Mouse (Mus musculus): ENCODE data around the gene Otof. TPM values are rescaled to one million over a fixed set of nuclear protein-coding genes. Genes with fewer than 3 reads are reported as not detected.

Gene Otof
- total RNA-seq, 2 experiments from 2014 or later: 0.35 to 0.36 TPM

- DNase-seq: peak; percentile 66
Observed at GRCm38 (mm10) chr5:30423572-30424244, 38.0 kb downstream of the Otof start.

GRCm38 (mm10) chr5:30423121-30423520 lies 38.6 kb downstream of the Otof start:
- DNase-seq: no peak

DNA sequence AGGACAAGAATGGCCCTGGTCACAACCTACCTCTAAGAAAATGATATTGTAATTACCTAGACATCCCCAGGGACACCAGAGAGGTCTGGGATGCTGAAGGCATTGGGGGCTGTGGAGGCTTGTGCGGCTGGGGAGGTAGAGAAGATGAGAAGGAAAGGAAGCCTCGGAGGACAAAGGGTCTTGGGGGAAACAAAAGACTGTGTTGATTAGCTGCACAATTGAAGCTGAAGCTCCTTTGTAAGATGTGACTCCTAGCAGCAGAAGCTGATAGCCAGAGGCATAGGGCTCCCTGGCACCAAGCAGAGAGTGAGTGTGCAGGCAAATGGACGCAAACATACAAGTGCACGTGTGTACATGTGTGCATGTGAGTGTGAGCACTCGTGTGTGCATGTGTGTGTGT lies 45.1 kb downstream of the Otof start:
- no peak for DNase-seq

DNA sequence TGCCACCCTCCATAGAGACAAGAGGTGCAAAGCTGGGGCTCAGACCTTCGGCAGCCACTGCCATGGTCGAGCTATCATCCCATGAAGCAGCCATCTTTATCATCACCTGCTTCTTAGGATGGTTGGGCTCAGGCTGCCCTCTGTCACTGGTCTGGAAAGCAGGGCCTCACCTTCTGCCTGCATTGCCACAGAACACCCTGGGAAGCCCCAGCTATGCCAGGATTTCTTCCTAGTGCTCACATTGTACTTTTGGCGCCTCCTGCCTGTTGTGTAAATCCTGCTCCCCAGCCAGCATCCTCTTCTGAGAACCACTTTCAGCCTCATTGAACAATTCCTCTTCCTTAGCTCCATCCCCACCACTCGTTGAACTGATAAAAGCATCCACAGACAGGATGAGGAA lies 45.9 kb downstream of the Otof start:
- no peak for DNase-seq

DNA sequence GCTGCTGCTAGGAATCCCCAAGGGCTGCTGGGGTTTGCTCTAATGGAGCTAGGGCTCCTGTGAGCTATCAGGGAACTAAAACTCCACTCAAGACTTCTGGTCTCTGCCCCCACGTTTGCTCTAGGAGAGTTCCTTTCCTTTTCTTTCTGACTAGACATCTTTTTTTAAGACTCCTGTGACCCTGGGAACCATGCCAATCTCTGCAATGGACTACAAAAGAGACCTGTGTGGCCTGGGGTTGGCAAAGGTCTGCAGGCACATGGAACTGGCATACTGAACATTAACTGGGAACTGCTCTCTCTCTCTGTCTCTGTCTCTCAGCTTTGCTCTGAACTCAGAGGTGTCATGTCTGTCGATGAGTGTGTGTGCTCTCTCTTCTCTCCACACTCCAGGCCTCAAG lies 46.4 kb downstream of the Otof start:
- DNase-seq: no peak

DNA sequence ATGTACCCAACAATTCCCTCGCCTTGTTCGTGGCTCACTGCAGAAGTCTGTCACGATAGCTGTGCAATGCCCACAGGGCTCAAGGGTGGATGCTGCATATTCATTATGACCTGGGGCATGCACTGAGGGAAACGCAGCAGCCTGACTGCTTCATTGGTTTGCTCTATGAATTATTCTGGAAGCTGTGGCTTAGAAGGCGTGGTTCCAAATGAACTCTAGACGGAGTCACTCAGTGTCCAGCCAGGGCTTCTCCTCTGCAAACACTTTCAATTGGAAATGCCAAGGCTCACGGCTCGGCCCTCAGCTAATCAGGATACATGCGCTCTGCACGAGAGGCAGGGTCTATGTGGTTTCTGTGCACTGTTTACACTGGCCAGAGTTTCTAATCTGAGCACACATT lies 50.2 kb downstream of the Otof start:
- no peak for DNase-seq

- DNase-seq: no peak
Observed at GRCm38 (mm10) chr5:30406876-30407275, 54.9 kb downstream of the Otof start.

- DNase-seq: no peak
Observed at GRCm38 (mm10) chr5:30401165-30401564, 60.6 kb downstream of the Otof start.

DNA sequence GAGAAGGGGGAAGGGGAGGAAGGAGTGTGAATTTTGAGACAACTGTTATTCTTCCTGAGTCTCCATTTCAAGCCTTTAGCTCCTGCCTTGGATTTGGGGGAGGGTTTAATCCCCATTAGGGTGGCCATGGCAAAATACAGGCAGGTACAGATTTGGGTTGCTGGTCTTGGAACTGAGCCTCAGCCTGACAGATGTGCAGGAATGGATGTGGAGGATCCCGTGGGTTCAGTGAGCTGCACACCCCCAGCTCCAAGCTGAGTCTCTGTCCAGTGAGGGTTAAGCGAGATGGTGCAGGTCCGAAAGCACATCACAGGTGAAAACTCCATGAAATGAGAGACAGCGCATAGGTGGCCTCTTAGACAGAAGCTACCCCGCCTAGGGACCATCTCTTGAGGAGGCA lies 61.2 kb downstream of the Otof start:
- DNase-seq: no peak

GRCm38 (mm10) chr5:30391473-30391872 lies 70.3 kb downstream of the Otof start:
- peak; percentile 80 for DNase-seq

DNA sequence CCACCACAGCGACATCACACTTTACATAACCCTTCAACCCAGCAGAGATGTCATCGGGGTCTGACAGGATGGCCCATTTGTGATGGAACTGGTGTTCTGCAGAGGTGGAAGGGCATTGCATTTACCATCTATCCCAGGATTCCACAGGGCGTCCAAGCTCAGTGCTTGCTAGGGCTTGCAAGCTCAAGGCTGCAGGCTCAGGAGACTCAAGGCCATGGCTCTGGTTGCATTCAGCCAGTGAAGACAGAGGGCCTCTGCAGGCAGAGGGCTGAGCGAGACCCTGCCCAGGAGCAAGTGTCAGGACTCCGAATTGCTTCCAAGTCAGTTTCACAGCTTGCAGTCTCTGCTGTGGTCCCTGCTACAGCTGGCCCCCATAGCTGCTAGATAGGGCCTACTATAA lies 71.9 kb downstream of the Otof start:
- DNase-seq: no peak

DNA sequence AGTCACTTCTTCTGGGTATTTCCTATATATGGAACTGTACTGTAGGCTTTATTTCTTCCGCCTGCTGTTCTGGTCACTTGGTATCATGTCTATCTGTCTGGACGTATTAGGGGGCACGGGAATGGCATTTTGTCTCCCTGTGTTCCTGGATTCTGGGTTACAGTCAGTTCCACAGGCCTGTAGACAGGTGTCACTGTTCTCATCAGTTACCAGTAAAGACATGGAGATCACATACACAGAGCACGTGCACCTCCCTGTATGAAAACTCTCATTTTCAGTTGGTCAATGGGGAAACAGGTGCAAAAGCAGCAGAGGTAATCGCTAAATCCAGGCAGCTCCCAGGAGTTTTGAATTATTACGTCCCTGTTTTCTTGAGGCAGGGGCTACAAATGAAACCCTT lies 74.0 kb downstream of the Otof start:
- DNase-seq: no peak

DNA sequence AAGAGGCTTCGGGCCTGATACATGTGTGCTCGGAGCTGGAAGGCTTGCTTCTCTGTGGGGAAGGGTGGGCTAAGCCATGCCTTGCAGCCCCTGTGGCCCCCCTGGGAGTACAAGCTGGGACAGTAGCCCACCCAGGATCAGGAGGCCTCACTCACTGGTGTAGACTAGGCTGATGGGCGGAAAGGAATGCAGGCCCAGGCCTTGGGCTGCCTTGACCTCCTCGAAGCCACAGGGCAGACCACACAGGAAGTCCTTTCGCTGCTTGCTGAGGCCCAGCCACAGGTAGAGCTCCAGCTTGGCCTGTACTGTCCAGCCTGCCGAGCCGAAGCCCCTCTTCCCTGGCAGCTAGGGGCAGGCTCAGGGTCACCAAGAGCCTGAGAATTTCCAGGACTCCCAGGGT lies 78.9 kb downstream of the Otof start:
- no peak for DNase-seq

GRCm38 (mm10) chr5:30369426-30369825 lies 92.3 kb downstream of the Otof start:
- DNase-seq: no peak

DNA sequence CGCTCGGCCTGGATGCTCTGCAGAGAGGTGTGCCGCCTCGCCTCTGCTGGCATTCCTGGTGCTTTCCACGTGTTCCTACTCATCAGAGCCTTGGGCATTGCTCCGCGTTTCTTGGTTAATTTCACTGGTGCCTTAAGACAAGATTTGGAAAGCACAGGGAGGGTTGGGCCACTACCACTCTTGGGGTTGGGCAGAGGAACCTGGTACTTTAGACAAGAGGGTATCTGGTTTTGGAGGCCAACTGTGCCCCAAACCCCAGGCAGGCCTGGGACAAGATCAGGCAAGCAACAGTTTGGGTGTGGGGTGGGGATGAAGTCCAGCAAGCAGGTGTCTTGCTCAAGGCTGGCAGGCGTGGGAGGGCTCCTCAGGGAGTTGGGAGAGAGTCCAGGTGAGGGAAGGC lies 94.3 kb downstream of the Otof start:
- no peak for DNase-seq

DNA sequence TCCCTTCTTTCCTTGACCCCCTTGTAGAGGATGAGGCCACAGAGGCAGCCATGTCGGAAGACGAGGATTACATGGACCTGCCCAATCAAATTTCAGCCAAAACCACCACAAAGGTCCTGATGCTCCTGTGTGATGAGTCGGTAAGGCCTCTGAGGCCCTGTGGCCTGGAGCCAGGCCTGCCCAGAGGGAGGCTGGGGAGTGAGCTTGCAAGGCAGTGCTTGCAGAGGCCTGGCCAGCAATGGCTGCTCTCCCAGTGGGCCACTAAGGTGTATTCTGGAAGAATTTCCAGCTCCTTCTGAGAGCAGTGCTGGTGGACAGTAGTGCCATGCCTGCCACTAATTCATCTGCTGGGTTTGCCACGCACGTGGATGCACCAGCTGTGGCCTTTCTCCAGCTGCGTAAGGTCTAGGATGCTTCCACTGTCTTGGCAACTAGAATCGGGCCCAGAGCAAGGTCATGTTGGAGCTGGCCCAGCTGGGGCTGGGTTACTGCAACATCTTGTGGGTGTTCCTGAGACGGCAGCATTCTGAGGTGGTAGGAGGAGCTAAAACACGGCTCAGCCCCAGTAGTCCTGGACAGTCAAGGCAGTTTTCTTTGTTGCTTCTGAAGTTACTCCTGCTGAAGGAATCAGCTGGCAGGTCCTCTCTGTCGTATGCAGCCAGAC lies 103.2 kb downstream of the Otof start:
- DNase-seq: no peak

GRCm38 (mm10) chr5:30356647-30357046 lies 105.1 kb downstream of the Otof start:
- DNase-seq: no peak

GRCm38 (mm10) chr5:30355559-30356159 lies 106.1 kb downstream of the Otof start:
- no peak for DNase-seq

GRCm38 (mm10) chr5:30355114-30355513 lies 106.6 kb downstream of the Otof start:
- DNase-seq: no peak

DNA sequence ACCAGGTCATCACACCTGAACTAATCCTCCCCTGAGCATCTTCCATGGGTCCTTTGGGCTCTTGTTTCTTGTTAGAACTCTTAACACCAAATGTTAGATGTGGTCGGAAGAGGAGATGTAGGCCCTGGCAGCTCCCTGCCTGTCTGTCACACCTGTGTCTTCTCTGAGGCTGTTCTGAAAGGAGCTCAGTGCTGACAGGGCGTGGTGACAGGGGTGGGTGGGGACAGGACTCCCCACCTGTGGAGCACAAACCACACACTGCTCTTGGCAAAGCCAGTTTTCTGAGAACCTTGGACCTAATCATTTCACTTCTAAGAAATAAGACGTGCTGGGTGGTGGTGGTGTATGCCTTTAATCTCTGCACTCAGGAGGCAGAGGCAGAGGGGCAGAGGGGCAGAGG lies 108.1 kb downstream of the Otof start:
- no peak for DNase-seq

DNA sequence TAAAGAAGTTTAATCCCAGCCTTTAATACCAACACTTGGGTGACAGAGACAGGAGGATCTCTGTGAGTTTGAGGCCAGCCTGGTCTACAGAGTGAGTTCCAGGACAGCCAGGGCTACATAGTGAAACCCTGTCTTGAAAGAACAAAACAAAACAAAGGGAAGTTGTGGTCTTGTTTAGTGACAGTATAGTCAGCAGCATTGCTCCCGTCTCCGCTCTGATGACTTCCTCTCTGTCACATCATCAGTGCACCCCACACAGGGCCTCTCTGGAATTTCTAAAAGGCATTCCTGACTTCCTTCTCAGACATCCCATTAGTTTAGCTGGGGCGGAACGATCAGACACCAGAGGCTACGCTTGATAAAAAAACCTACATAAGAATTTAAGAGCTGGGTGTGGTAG lies 117.8 kb downstream of the Otof start:
- no peak for DNase-seq

- peak; percentile 61 for DNase-seq
Observed at GRCm38 (mm10) chr5:30343107-30343506, 118.6 kb downstream of the Otof start.

GRCm38 (mm10) chr5:30342601-30343015 lies 119.1 kb downstream of the Otof start:
- DNase-seq: no peak

All from gastrocnemius, postnatal 10 days (tissue).